Mouse (Mus musculus) neural tube, embryonic 11.5 days (tissue): Measurements from ENCODE around the gene Nop16. TPM values are rescaled to one million over a fixed set of nuclear protein-coding genes. Genes with fewer than 3 reads are reported as not detected.

Experiments used
- ATAC-seq: fragments of 200-750 bp; cut with Nextera tagmentation; 2 replicates; pipeline ENCODE4 v1.8.0; 2017; ENCODE audit warnings: moderate number of reproducible peaks, mild to moderate bottlenecking, moderate TSS enrichment, moderate library complexity; ENCODE audit not compliant: insufficient read depth, low FRiP score, low TSS enrichment
- DNase-seq: peaks from one replicate; pipeline ENCODE4 v3.0.0-alpha.2; 2015; ENCODE audit warnings: low spot score
- H3K27ac ChIP-seq: fragments of 300-500 bp; sonication (generic); 2 replicates; pipeline ENCODE4 v1.5.1; 2014; ENCODE audit warnings: low read depth, mild to moderate bottlenecking, low read length
- H3K27me3 ChIP-seq: fragments of 300-500 bp; sonication (generic); 2 replicates; pipeline ENCODE4 v1.6.1; 2014; ENCODE audit warnings: mild to moderate bottlenecking, low read length, mixed read lengths; ENCODE audit not compliant: control insufficient read depth, insufficient read depth
- H3K36me3 ChIP-seq: fragments of 300-500 bp; sonication (generic); 2 replicates; pipeline ENCODE4 v1.6.1; 2014; ENCODE audit warnings: mild to moderate bottlenecking, low read length, moderate library complexity, mixed read lengths; ENCODE audit not compliant: control insufficient read depth, insufficient read depth
- H3K4me1 ChIP-seq: fragments of 300-500 bp; sonication (generic); 2 replicates; pipeline ENCODE4 v1.6.1; 2014; ENCODE audit warnings: low read length, mixed read lengths; ENCODE audit not compliant: control insufficient read depth, insufficient read depth
- H3K4me2 ChIP-seq: fragments of 300-500 bp; sonication (generic); 2 replicates; pipeline ENCODE4 v1.6.1; 2014; ENCODE audit warnings: low read depth, mild to moderate bottlenecking, moderate library complexity
- H3K4me3 ChIP-seq: fragments of 300-500 bp; sonication (generic); 2 replicates; pipeline ENCODE4 v1.5.1; 2014; ENCODE audit warnings: low read depth, low read length
- H3K9ac ChIP-seq: fragments of 300-500 bp; sonication (generic); 2 replicates; pipeline ENCODE4 v1.6.1; 2014; ENCODE audit warnings: mild to moderate bottlenecking, low read length
- H3K9me3 ChIP-seq: fragments of 300-500 bp; sonication (generic); 2 replicates; pipeline ENCODE4 v1.6.1; 2016; ENCODE audit warnings: low read length; ENCODE audit not compliant: control insufficient read depth
- WGBS: fragments of 180-500 bp; shearing (Covaris S2); extraction: QIAGEN DNeasy Blood & Tissue Kit; methylation state at CpG from one replicate; pipeline ENCODE4 v1.1.7; 2014; 5-methylcytosine and 5-hydroxymethylcytosine counted together
- polyA plus RNA-seq: library from polyadenylated mRNA; unstranded; fragments of >200 nt; fragmentation: Nextera tagmentation; extraction: Ambion mirVana; gene quantifications from 2 replicates; pipeline ENCODE4 v1.2.1, GENCODE M21; 2014

The Nop16 gene
- polyA plus RNA-seq, 1 experiment from 2014 or later: 66.6 TPM

DNA sequence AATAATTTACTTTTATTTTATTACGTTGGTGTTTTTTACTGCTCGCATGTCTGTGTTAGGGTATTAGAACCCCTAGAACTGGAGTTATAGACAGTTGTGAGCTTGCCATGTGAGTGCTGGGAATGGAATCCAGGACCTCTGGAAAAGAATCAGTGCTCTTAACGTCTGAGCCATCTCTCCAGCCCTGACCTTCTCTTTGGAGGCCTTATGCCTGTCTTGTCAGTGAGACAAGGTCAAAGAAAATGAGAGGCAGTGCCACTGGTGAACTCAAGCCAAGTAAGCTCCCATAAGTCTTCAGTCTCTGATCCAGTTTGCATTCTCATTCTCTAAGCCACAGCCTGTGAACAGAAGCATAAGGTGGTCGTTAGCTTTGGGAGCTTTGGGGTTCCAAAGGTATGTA is 19.2 kb downstream of the Nop16 start:
- H3K9me3 ChIP-seq: no peaks in the 10 kb centered on the region
- H3K4me3 ChIP-seq: no peak overlapping the region
- no peak overlapping the region for H3K4me2 ChIP-seq
- no peak for DNase-seq
- H3K27ac ChIP-seq: no peak overlapping the region
- WGBS: 75% methylated on average over 4 of the region's 4 CpGs
- ATAC-seq: no peak
- H3K27me3 ChIP-seq: no peaks in the 10 kb centered on the region
- peaks cover 3% of the 10 kb centered on the region; the same call in 1 of the 2 replicates for H3K4me1 ChIP-seq
- H3K9ac ChIP-seq: no peak overlapping the region
- no peaks in the 10 kb centered on the region for H3K36me3 ChIP-seq

DNA sequence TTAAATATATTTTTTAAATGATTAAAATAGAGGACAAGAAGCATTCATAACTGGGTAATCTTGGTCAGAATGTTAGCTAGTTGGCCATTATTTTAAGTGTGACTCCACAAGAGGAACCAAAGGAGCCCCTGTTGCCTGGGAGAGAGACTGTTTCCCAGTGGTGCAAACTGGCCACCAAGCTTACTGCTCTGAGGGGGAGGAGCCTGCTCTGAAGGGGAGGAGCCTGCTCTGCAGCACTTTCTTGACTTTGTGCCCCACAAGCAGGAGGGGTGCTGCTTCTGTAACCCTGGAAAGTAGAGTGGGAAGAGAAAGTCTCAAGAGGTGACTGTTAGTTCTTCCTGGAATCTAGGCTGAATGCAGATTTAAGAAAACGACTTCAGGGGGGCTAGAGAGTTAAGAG is 20.6 kb downstream of the Nop16 start:
- DNase-seq (no peak), ATAC-seq (no peak)
- H3K9me3 ChIP-seq: no peaks in the 10 kb centered on the region
- peaks cover 1% of the 10 kb centered on the region for H3K4me1 ChIP-seq
- H3K27ac ChIP-seq: no peak overlapping the region
- 47% methylated on average over 1 of the region's 1 CpGs for WGBS
- no peak overlapping the region for H3K4me2 ChIP-seq
- no peaks in the 10 kb centered on the region for H3K27me3 ChIP-seq
- no peaks in the 10 kb centered on the region for H3K36me3 ChIP-seq
- no peak overlapping the region for H3K9ac ChIP-seq
- no peak overlapping the region for H3K4me3 ChIP-seq

DNA sequence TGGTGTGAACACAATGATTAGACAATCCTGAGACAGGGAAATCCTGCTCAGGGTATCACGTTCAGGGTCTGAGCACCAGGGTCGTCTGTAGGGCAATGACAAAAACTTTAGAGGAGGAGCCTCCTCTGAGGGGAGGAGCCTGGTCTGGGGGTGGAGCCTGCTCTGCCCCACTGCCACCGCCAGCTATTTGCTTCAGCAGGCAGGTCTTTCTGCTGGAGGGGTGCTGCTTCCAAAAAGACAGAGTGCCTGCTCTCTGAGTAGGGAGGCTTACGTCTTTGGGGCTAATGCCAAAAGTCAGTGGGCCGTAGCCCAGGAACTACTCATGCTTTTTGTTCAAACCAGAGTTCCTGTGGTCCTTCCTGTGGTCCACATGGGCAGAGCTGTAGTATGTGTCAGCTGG is 21.5 kb downstream of the Nop16 start:
- DNase-seq (no peak), ATAC-seq (no peak)
- no peaks in the 10 kb centered on the region for H3K9me3 ChIP-seq
- H3K9ac ChIP-seq: no peak overlapping the region
- no peak overlapping the region for H3K4me3 ChIP-seq
- no peaks in the 10 kb centered on the region for H3K36me3 ChIP-seq
- no peak overlapping the region for H3K4me2 ChIP-seq
- WGBS: 42% methylated on average over 5 of the region's 5 CpGs
- no peak overlapping the region for H3K27ac ChIP-seq
- peaks cover 6% of the 10 kb centered on the region for H3K4me1 ChIP-seq
- H3K27me3 ChIP-seq: no peaks in the 10 kb centered on the region

DNA sequence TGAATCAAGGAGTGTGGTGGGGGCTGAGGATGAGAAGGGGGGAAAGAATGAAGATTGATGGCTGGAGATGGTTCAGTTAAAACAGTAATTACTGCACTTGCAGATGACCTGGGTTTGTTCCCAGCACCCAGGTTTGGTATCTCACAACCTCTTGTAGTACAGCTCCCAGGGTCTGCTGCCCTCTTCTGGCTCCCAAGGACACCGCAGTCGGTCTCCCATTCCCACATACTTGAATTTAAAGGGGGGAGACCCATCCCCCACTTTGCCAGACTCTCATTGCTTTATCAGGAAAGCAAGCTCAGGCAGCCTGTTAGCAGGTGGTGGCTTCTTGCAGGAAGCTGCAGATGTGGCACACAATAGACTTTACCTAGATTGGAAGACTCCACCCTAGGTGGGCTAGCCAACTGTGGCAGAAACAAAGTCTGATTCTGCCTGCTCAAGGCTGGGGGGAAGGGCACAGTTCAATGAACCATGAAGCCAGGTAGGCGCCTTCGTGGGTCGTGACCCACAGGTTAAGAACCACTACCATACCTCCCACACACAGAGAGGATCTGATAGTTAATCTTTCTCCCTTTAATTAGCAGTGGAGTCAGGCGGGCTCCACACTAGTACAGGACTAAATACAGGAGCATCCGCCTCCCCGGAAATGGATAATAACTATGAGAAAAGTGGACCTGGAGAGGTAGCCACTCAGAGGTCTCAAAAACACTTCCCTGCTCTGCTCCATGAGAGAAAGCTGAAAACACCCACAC is 24.1 kb downstream of the Nop16 start:
- no peak overlapping the region for H3K27ac ChIP-seq
- peaks cover 2% of the 10 kb centered on the region; the same call in 1 of the 2 replicates for H3K36me3 ChIP-seq
- peak overlapping the region; percentile 43 for H3K4me2 ChIP-seq
- 48% methylated on average over 8 of the region's 8 CpGs for WGBS
- peak; percentile 52 for DNase-seq
- no peak overlapping the region for H3K9ac ChIP-seq
- peaks cover 8% of the 10 kb centered on the region for H3K4me1 ChIP-seq
- ATAC-seq: peak; percentile 69
- no peaks in the 10 kb centered on the region for H3K9me3 ChIP-seq
- peak overlapping the region; percentile 90 for H3K4me3 ChIP-seq
- no peaks in the 10 kb centered on the region for H3K27me3 ChIP-seq

DNA sequence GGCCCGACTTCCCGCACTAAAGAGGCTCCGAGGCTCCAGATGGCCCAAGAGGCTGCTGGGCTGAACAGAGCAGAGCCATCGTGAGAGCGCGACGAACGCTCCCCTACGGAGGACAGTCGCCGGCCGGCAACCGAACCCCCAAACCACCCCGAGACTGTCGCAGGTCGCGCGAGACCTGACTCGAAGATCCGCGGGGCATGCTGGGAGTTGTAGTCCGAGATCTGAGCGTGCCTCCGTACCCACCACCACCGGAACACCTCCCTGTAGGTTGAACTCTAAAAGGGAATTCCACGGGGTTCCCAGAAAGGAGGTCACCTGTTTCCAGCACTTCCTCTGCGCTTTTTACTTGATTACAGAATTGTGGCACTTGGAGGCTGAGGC is 24.7 kb downstream of the Nop16 start, which contains the start of gene 4833439L19Rik:
TSS of gene 4833439L19Rik (minus strand) at position 235 of the 381 bp plus-strand sequence.
- H3K4me2 ChIP-seq: peak within 1 kb of the TSS; percentile 61
- peak within 1 kb of the TSS; percentile 71; the same call in 1 of the 2 replicates for H3K27ac ChIP-seq
- DNase-seq: peak; percentile 96
- H3K4me1 ChIP-seq: peaks cover 8% of the 10 kb centered on the region
- H3K36me3 ChIP-seq: peaks cover 7% of the 10 kb centered on the region
- 0% methylated on average over 27 of the region's 27 CpGs for WGBS
- H3K9me3 ChIP-seq: no peaks in the 10 kb centered on the region
- H3K9ac ChIP-seq: peak within 1 kb of the TSS; percentile 96
- H3K4me3 ChIP-seq: peak within 1 kb of the TSS; percentile 90
- peak; percentile 96 for ATAC-seq
- no peaks in the 10 kb centered on the region for H3K27me3 ChIP-seq

DNA sequence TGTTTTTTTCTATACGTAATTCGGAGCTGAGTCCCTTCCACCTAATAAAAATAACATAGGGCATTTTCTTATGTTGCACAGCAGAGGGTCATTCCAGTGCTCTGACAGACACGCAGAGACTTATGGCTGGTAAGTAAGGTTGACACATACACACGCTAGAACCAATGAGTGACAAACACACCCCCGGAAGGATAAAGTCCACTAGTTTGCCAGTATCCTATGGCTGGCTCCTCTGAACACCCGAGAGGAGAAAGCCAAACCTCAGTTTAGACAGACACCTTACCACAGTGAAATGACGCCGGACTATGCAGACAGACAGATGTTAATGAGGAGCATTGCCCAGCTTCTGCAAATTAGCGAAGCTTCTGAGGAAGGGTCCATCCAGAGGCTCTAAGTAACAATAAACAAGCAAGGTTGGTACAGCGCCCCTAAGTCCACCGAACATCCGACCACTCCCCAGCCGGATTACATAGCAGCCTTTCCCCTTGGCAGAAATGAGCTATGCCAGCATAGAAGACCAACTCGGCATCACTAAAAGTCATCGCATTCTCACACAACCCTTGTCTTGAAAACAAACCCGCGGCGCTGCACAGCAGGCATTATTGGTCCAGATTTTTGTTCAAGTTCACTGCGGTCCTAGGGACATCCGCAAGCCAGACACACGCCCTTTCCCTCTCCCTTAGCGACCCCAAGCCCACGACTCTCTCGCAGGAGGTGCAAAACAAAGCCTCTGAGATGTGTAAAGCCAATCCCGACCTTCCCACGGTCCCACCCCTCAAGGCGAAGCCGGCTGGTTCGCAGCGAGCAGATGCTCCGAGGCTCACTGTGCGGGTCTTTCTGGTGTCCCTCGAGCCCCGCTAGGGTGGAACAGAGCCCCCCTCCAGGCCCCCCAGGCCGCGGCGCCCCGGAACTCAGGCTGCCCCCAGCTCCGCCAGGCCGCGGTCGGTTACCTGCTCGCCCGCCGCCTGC is 25.4 kb downstream of the Nop16 start:
- H3K27ac ChIP-seq: peak overlapping the region; percentile 71; the same call in 1 of the 2 replicates
- peak overlapping the region; percentile 96 for H3K9ac ChIP-seq
- peak overlapping the region; percentile 61 for H3K4me2 ChIP-seq
- H3K9me3 ChIP-seq: no peaks in the 10 kb centered on the region
- 14% methylated on average over 45 of the region's 45 CpGs for WGBS
- DNase-seq: peak; percentile 39
- H3K4me1 ChIP-seq: peaks cover 8% of the 10 kb centered on the region
- H3K36me3 ChIP-seq: peaks cover 13% of the 10 kb centered on the region
- no peaks in the 10 kb centered on the region for H3K27me3 ChIP-seq
- H3K4me3 ChIP-seq: peak overlapping the region; percentile 90
- ATAC-seq: peak; percentile 53; the same call in 1 of the 2 replicates

DNA sequence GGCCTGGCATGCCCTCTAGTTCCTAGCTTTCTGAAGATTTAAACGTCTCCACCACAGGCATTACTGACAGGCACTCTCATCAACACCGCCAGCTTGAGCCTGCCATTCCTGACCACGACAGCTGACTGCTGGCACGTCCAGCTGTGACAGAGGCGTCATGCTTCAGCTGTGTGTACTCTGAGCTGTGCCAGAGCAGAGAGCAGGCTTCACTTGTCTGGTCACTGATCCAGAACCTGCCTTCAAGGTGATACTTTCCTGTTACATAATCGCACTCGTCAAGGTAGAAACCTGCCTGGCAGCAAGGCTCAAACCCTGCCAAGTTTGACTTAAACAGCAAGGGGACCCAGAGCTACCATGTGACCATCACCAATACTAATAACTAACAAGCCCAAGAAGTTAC is 27.3 kb downstream of the Nop16 start:
- H3K4me3 ChIP-seq: no peak overlapping the region
- no peaks in the 10 kb centered on the region for H3K27me3 ChIP-seq
- peaks cover 8% of the 10 kb centered on the region for H3K4me1 ChIP-seq
- H3K9ac ChIP-seq: no peak overlapping the region
- H3K27ac ChIP-seq: no peak overlapping the region
- whole genome bisulfite sequencing: 90% methylated on average over 7 of the region's 7 CpGs
- H3K4me2 ChIP-seq: no peak overlapping the region
- peaks cover 20% of the 10 kb centered on the region for H3K36me3 ChIP-seq
- DNase-seq (no peak), ATAC-seq (no peak)
- no peaks in the 10 kb centered on the region for H3K9me3 ChIP-seq

DNA sequence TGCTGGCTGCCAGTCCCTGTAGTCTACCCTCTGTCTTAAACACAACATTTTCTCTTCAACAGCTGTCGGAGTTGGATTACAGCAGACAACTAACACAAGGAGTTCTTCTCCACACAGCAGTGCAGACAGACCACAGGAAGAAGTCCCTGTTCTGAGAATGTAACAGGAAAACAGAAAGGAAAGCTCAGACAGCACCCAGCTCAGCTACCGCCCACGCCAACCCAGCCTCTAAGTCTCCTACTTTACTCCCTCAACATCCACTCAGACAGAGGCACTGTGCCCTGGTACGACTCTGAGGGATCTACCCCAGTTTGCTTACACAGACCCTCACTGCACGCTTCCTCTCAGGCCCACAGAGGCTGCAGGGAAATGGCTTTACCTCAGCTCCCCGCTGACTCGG is 29.3 kb downstream of the Nop16 start:
- H3K4me2 ChIP-seq: no peak overlapping the region
- H3K9ac ChIP-seq: no peak overlapping the region
- H3K4me1 ChIP-seq: peaks cover 8% of the 10 kb centered on the region
- ATAC-seq: no peak
- peaks cover 28% of the 10 kb centered on the region for H3K36me3 ChIP-seq
- H3K4me3 ChIP-seq: no peak overlapping the region
- no peak for DNase-seq
- 92% methylated on average over 7 of the region's 7 CpGs for WGBS
- no peaks in the 10 kb centered on the region for H3K9me3 ChIP-seq
- no peaks in the 10 kb centered on the region for H3K27me3 ChIP-seq
- H3K27ac ChIP-seq: no peak overlapping the region
